Mouse (Mus musculus) brain, embryonic 18.5 days (tissue): ENCODE data around the gene Arsb.
"Not testable (repeated sequence)": the region's sequence is repeated elsewhere in the genome, so short reads cannot be mapped to it uniquely, and the experiment has no call there.

Experiments
- DNase-seq: peaks from one replicate; pipeline ENCODE4 v3.0.0-alpha.2; 2012; ENCODE audit warnings: low read depth, low spot score

The Arsb gene

DNA sequence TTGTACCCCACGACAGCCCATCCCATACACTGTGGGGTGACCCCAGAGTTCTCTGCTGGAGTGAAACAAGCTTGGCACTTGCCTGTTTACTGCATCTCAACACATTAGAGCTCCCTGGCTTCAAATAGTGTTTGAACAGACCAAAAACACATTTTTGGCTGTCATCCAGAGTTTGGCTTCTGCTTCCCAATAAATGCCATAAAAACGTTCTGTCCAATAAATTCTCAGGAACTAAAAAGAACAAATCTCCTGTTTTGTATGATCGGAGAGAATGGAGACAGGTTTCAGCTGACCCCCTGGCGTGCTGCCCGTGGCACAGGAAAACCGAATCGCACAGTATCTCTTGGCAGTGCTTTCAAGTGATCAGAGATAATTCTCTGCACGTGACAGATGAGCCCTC, 16.2 kb downstream of the Arsb start:
- no peak for DNase-seq

DNA sequence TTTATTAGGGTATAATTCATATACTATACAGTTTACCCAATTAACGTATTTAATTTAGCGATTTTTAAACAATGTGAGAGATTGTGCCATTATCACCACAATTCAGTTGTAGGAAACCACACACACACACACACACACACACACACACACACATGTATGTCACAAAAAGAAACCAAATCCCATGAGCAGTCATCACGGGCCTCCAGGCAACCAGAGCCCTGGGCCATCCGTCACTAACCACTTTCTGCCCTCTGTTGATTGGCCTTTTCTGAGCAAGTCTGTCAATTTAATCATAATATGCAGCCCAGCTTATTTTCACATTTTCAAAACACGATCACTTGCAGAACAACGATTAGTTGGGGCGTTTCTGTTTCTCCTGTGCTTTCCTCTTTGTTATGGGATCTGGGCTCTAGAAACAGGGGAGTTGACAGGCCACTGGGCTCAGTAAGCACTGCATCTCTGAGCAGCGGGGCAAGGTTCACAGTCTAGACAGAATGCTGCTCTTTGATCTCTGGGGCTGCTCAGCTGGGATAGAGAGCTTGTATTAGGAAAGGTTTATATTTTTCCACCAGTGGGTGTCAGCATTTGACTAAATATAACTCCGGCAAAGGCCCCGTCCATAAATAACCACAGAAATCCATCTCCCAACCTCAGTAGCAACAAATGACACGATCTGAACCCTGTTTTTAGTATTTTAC, 21.7 kb downstream of the Arsb start:
- no peak for DNase-seq

DNA sequence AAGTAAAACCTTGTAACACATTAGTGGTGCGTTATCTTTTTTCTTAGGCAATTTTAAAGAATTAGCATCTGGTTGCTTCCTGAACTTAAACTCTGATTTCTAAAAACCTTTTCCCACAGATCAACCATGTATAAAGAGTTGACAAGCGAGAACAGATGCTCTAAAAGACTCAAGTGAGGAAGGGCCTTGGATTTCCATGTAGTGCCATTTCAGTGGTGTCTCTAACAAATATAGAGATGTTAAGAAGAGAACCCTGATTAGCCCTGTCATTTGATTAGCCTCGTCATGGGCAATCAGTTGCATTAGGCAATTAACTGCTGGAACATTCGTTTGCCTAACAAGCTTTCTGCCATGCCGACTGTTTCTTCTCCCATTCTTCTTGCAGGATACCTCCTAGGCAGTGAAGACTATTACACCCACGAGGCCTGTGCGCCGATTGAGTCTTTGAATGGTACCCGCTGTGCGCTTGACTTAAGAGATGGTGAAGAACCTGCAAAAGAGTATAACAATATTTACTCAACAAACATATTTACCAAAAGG, 22.3 kb downstream of the Arsb start:
- DNase-seq, result no peak

- DNase-seq, result no peak
These were observed 25.7 kb downstream of the Arsb start for GRCm38 (mm10) chr13:93797011-93797600.

DNA sequence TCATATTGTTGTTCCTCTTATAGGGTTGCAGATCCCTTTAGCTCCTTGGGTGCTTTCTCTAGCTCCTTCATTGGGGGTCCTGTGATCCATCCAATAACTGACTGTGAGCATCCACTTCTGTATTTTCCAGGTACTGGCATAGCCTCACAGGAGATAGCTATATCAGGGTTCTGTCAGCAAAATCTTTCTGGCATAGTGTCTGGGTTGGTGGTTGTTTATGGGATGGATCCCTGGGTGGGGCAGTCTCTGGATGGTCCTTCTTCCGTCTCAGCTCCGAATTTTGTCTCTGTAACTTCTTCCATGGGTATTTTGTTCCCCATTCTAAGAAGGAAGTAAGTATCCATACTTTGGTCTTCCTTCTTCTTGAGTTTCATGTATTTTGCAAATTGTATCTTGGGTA, 38.9 kb downstream of the Arsb start:
- DNase-seq, result not testable (repeated sequence)

DNA sequence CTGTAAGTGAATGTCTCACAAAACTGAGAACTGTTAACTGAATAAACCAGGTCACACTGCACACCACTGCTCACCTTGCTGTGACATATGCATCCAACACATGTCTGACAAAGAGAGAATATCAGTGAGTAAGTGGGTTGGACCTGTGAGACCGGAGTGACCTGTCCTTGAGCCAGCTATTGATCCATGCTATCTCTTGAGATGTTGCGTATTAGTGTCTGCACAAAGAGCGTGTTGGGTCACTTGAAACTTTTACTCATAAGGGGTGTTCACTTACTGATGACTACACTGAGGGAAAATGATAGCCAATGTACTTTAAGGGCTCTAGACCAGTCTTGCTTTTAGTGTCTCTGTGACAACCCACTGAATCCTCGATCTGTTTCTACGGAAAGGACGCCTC, 42.7 kb downstream of the Arsb start:
- DNase-seq, result no peak

GRCm38 (mm10) chr13:93814676-93815075, 43.2 kb downstream of the Arsb start:
- DNase-seq, result no peak

DNA sequence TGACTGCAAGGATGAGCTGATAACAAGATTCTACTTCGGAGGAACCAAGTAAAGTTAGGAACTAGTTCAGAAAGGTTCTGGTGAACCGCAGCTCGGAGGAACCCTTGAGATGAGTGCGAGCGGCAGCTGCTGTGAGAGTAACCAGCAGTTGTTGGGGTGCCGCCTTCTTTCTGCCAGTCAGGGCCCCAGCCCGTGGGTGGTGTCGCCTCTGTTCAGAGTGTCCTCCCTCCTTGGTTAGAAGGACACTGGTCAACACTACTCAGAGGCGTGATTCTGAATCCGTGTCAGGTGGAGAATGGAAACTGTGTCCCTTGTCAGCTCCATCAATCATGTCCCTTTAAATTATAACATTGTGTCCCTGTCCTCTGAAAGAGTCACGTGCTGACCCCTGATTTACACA, 43.7 kb downstream of the Arsb start:
- no peak for DNase-seq

DNA sequence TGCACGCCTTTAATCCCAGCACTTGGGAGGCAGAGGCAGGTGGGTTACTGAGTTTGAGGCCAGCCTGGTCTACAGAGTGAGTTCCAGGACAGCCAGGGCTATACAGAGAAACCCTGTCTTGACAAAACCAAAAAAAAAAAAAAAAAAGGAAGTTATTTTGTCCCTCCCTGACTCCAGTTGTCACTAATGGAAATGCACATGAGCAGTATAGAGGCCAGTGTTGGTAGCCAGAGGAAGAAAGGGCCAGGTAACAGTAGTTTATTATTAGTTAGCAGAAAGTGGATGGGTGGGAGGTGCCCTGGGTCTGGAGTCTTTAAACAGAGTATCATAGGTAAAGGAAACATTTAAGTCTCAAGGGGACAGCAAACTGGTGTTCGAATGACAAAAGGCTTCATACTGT, 44.7 kb downstream of the Arsb start:
- no peak for DNase-seq

DNA sequence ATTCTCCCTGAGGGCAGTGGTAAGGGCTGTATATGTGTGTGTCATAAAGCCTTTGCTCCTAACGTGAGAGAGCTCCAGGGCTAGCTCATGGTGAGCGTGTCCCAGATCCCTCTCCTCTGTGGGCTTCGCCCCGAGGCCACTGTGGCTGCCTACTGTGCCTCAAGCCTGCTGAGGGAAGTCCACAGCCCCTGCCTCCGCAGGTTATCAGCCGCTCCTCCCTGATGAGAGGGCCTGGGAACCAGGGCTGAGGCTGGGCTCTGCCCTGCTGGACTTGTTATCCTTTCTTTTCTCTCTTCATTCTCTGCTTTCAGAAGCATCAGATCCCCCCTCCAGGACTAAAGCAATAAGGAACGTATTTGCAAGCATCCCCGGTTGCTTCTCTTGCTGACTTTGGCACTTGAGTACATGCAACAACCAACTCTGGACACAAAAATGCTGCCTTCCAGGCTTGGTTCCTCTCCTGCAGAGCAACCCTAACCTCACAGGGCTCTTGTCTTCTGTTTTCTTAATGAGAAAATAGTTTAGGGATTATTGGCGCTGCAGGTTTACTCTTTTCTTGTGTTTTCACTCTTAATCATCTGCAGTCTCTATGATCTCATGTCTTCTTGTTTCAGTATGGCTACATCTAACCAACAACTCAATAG, 45.4 kb downstream of the Arsb start:
- no peak for DNase-seq

- no peak for DNase-seq
These were observed 48.7 kb downstream of the Arsb start for GRCm38 (mm10) chr13:93820173-93820572.

GRCm38 (mm10) chr13:93822001-93822400, 50.6 kb downstream of the Arsb start:
- no peak for DNase-seq

GRCm38 (mm10) chr13:93825792-93826558, 54.5 kb downstream of the Arsb start:
- DNase-seq, result no peak

DNA sequence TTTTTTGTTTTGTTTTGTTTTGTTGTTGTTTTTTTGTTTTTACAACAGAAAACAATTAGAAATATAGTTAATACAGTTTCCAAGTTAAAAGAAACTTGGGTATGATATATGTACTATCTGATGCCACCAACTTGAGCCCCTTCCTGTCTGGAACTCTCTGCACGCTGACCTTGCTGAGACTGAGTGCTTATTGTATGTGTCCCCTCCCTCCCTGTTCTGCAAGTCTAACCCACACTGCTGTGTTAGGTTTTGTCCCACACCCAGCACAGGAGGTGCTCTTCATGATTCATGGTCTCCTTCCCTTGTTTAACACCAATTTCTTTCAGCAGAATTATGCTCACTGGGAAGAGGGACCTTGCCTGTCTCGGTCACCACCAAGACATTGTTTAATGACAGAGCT, 56.3 kb downstream of the Arsb start:
- no peak for DNase-seq

DNA sequence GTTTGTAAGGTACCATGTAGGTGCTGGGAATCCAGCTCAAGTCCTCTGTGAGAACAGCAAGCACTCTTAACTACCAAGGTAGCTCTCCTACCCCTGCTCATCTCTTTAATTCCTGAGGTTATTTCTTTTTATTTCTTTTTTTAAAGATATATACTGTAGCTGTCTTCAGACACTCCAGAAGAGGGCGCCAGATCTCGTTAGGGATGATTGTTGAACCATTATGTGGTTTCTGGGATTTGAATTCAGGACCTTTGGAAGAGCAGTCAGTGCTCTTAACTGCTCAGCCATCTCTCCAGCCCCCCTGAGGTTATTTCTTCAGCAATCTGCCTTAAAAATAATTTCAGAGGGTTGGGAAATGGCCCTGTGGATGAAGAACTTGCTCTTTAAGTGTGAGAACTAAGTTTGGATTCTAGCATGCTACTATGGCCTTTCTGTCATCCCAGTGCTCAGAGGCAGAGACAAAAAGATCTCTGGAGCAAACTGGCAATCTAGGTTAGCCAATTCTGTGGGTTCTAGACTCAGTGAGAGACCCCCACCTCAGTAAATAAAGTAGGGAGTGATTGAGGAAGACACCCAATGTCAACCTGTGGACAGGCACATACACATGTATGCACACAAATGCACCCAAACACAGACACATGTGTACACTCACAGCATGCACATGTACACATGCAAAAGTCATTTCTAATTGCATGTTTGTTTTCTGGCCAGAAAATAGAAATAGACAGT, 58.3 kb downstream of the Arsb start:
- DNase-seq, result no peak

DNA sequence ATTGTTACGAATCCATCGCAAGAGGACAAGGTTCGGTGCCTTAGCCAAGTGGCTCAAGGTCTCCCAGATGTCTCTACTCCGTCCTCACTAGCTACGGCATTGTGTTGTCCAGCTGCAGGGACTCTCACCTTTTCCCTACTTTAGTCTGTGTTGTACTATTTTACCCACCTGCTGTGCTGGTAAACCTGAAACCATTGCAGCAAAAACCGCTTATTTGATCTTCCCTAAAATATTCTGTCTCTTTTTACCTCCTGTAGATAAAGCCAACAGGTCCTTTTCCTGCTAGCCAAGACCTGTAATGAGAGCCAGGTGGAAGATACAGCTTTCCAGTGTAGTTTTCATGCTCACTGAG, 58.8 kb downstream of the Arsb start:
- DNase-seq, result no peak

DNA sequence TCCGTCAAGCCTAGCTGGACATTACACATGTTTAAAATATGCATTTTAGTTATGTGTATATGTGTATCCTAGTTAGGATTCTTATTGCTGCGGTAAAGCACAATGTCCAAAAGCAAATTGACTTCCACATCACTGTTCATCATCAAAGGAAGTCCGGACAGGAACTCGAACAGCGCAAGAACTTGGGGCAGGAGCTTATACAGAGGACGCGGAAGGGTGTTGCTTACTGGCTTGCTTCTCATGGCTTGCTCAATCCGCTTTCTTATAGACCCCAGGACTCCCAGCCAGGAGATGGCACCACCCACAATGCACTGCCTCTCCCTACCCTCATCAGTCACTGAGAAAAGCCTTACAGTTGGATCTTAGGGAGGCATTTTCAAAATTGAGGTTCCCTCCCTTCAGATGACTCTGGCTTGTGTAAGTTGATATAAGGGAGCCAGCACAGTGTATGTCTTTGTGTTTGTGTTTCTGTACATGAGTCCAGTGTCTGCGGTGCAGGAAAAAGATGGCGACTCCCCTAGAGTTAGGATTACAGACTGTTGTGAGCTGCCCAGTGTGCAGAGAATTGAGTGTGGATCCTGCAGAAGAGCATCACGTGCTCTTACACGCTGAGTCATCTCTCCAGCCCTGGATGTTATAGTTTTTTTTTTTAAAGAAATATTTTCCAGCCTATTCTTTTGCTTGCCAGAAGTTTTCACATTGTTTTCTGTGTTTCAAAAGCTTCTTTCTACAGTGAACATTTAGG, 66.2 kb downstream of the Arsb start:
- no peak for DNase-seq

DNA sequence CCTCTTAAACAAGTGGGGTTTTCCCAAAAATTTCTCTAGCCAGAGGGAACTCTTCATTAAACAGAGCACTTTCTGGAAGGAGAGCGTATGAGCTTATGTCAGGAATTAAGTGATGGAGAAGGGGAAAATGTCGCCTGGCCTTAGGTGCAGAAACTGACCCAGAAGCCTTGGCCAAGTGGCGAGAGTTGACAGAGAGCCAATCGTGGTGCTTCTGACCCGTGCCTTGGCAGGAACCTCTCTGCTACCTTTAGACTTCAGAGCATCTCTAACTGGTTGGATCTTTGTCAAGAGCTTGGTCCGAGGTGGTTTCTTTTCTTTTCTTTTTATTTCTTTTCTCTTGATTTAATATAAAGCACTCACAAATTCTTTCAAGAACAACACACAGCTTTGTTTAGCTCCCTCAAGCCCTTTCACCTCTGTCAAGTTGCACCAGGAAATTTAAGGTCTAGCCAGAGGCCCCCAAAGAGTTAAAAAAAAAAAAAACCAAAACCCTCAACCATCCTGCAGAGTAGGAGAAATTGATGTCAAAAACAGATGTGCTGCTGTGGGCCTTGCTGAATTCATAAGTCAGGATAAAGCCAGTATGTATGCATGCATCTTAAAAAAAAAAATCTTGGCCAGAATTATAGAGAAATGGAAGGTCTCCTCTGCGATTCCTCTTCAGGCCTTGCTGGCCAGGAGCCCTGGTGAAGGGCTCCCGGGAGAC, 67.2 kb downstream of the Arsb start:
- no peak for DNase-seq

- DNase-seq, result no peak
These were observed 67.8 kb downstream of the Arsb start for GRCm38 (mm10) chr13:93839137-93839630.

DNA sequence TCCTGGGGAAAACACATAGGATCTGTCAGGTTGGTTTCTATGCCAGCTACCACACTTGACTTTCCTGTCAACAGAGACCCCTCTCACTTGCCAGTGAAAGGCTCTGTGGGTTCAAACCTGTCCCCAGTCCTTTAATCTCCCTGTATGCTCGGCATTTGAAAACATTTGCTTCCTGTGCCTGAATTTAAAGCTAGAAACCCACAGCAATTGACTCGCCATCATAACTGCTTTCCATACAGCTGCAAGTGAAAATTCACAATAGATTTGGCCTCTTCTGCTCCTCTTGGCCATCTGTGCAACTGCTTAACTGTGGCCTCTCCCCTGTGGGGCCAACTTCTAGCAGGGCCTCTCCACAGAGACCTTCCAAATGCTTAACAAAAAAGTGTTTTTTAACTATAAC, 68.3 kb downstream of the Arsb start:
- no peak for DNase-seq
